Mouse (Mus musculus) CH12.LX (cell line): Measurements from ENCODE around the gene Dthd1. TPM values are rescaled to one million over a fixed set of nuclear protein-coding genes. Genes with fewer than 3 reads are reported as not detected.

Source experiments
- DNase-seq: peaks from one replicate; pipeline ENCODE4 v3.0.0-alpha.2; 2013; ENCODE audit errors: extremely low read depth
- H3K27ac ChIP-seq: 2 replicates; pipeline ENCODE4 v1.5.1; 2012; ENCODE audit warnings: low read depth, mild to moderate bottlenecking, control low read depth, moderate library complexity; ENCODE audit not compliant: insufficient read depth
- H3K27me3 ChIP-seq: replicated peaks from 2 replicates; pipeline ENCODE3; 2012; ENCODE audit warnings: inconsistent platforms
- H3K36me3 ChIP-seq, 2 experiments: replicated peaks in 1 of 2; 2 replicates each; pipeline versions ENCODE3 to v1.6.1; 2012; ENCODE audit warnings: inconsistent platforms in 1 of 2, low read length in 1 of 2, mild to moderate bottlenecking in 1 of 2, mixed read lengths in 1 of 2, moderate library complexity in 1 of 2; ENCODE audit not compliant: control insufficient read depth in 1 of 2, insufficient read depth in 1 of 2
- H3K4me1 ChIP-seq, 2 experiments: 2 replicates each; pipeline ENCODE4 v1.6.1; 2012; ENCODE audit warnings: inconsistent platforms in 1 of 2, moderate library complexity in 1 of 2; ENCODE audit not compliant: insufficient read depth in 2 of 2, control insufficient read depth in 1 of 2
- H3K4me2 ChIP-seq: 2 replicates; pipeline ENCODE4 v1.6.1; 2012; ENCODE audit warnings: low read depth, mild to moderate bottlenecking, control low read depth; ENCODE audit not compliant: poor library complexity, insufficient read depth, severe bottlenecking
- H3K4me3 ChIP-seq, 3 experiments: fragments of 150-350 bp in 1 of 3; sonication (generic) in 1 of 3; replicated peaks in 1 of 3; 2 replicates each; pipeline versions ENCODE3 to v1.5.1; 2011 to 2012; ENCODE audit warnings: low read depth in 2 of 3, low read length in 2 of 3, mild to moderate bottlenecking in 2 of 3, moderate library complexity in 2 of 3, control low read depth in 1 of 3, improper control_type of control experiment in 1 of 3, inconsistent platforms in 1 of 3, mixed read lengths in 1 of 3; ENCODE audit not compliant: poor library complexity in 1 of 3
- H3K79me2 ChIP-seq: replicated peaks from 2 replicates; pipeline ENCODE4 v1.6.1; 2012; ENCODE audit warnings: mild to moderate bottlenecking, moderate library complexity; ENCODE audit not compliant: control insufficient read depth, poor library complexity, insufficient read depth, severe bottlenecking; ENCODE audit errors: extremely low read depth
- H3K9ac ChIP-seq: 2 replicates; pipeline ENCODE4 v1.6.1; 2012; ENCODE audit warnings: low read depth, mild to moderate bottlenecking, control low read depth, moderate library complexity; ENCODE audit not compliant: insufficient read depth
- H3K9me3 ChIP-seq: replicated peaks from 2 replicates; pipeline ENCODE3; 2012; ENCODE audit warnings: low read length, inconsistent platforms, mixed read lengths
- CHD1 ChIP-seq: IDR thresholded peaks from 2 replicates; pipeline ENCODE4 v1.6.1; 2012; ENCODE audit warnings: low read depth, low read length, improper control_type of control experiment, inconsistent platforms
- CHD2 ChIP-seq: IDR thresholded peaks from 2 replicates; pipeline ENCODE4 v1.6.1; 2011; ENCODE audit warnings: low read length, improper control_type of control experiment
- E2F4 ChIP-seq: IDR thresholded peaks from 2 replicates; pipeline ENCODE4 v1.6.1; 2011; ENCODE audit warnings: low read depth, low read length, improper control_type of control experiment; ENCODE audit not compliant: insufficient replicate concordance
- ELF1 ChIP-seq: IDR thresholded peaks from 2 replicates; pipeline ENCODE4 v1.6.1; 2014; ENCODE audit warnings: low read depth, mild to moderate bottlenecking, inconsistent platforms, low read length, improper control_type of control experiment
- EP300 ChIP-seq: IDR thresholded peaks from 2 replicates; pipeline ENCODE4 v1.6.1; 2011; ENCODE audit warnings: low read length, improper control_type of control experiment
- ETS1 ChIP-seq: conservative IDR thresholded peaks from 2 replicates; pipeline ENCODE4 v1.6.1; 2012; ENCODE audit warnings: low read depth, mild to moderate bottlenecking, inconsistent platforms, low read length, improper control_type of control experiment, moderate library complexity
- HCFC1 ChIP-seq: IDR thresholded peaks from 2 replicates; pipeline ENCODE4 v1.6.1; 2012; ENCODE audit warnings: low read depth, mild to moderate bottlenecking, inconsistent platforms, low read length, improper control_type of control experiment
- IRF4 ChIP-seq: IDR thresholded peaks from 2 replicates; pipeline ENCODE4 v1.6.1; 2014; ENCODE audit warnings: low read depth, mild to moderate bottlenecking, inconsistent platforms, low read length, improper control_type of control experiment
- JUN ChIP-seq: IDR thresholded peaks from 2 replicates; pipeline ENCODE4 v1.6.1; 2011; ENCODE audit warnings: low read depth, mild to moderate bottlenecking, low read length, improper control_type of control experiment, moderate library complexity; ENCODE audit not compliant: insufficient read depth
- JUND ChIP-seq: conservative IDR thresholded peaks from 2 replicates; pipeline ENCODE4 v1.6.1; 2011; ENCODE audit warnings: low read depth, low read length, improper control_type of control experiment
- KAT2A ChIP-seq: IDR thresholded peaks from 2 replicates; pipeline ENCODE4 v1.6.1; 2012; ENCODE audit warnings: low read length, improper control_type of control experiment, inconsistent platforms; ENCODE audit not compliant: insufficient replicate concordance
- MAFK ChIP-seq: IDR thresholded peaks from 2 replicates; pipeline ENCODE4 v1.6.1; 2011; ENCODE audit warnings: low read length, improper control_type of control experiment; ENCODE audit not compliant: insufficient replicate concordance
- MAZ ChIP-seq: IDR thresholded peaks from 2 replicates; pipeline ENCODE4 v1.6.1; 2012; ENCODE audit warnings: low read depth, mild to moderate bottlenecking, inconsistent platforms, low read length, improper control_type of control experiment, moderate library complexity
- NELFE ChIP-seq: IDR thresholded peaks from 2 replicates; pipeline ENCODE4 v1.6.1; 2011; ENCODE audit warnings: low read depth, low read length, improper control_type of control experiment
- NRF1 ChIP-seq: IDR thresholded peaks from 2 replicates; pipeline ENCODE4 v1.6.1; 2014; ENCODE audit warnings: low read depth, mild to moderate bottlenecking, inconsistent platforms, low read length, improper control_type of control experiment, moderate library complexity
- RCOR1 ChIP-seq: conservative IDR thresholded peaks from 2 replicates; pipeline ENCODE4 v1.6.1; 2012; ENCODE audit warnings: low read depth, mild to moderate bottlenecking, inconsistent platforms, low read length, improper control_type of control experiment
- SIN3A ChIP-seq: IDR thresholded peaks from 2 replicates; pipeline ENCODE4 v1.6.1; 2012; ENCODE audit warnings: low read length, improper control_type of control experiment, inconsistent platforms
- TBP ChIP-seq: conservative IDR thresholded peaks from 2 replicates; pipeline ENCODE4 v1.6.1; 2011; ENCODE audit warnings: low read depth, low read length, improper control_type of control experiment
- TCF12 ChIP-seq: IDR thresholded peaks from 2 replicates; pipeline ENCODE4 v1.6.1; 2014; ENCODE audit warnings: low read depth, mild to moderate bottlenecking, inconsistent platforms, low read length, improper control_type of control experiment
- ZC3H11A ChIP-seq: IDR thresholded peaks from 2 replicates; pipeline ENCODE4 v1.6.1; 2012; ENCODE audit warnings: low read depth, mild to moderate bottlenecking, inconsistent platforms, low read length, improper control_type of control experiment
- dilution Hi-C: fragments of 300-500 bp; cut with MboI; formaldehyde crosslinking; loops from 2 replicates; pipeline ENCODE4 v1.14.3; 2020; ENCODE audit warnings: low sequenced_read_pairs; ENCODE audit not compliant: extremely low pct_unique_long_range_greater_than_20kb, extremely low pct_ligation_motif_present
- in situ Hi-C: fragments of 300-500 bp; cut with MboI; formaldehyde crosslinking; loops from 3 replicates; pipeline ENCODE4 v1.14.3; 2019; ENCODE audit warnings: low sequenced_read_pairs, low pct_ligation_motif_present, low pct_unique_long_range_greater_than_20kb, mixed read lengths
- polyA plus RNA-seq: library from polyadenylated mRNA; unstranded; fragments of >175 nt; gene quantifications from 2 replicates; pipeline ENCODE4 v1.2.1, GENCODE M21; 2012; ENCODE audit warnings: low read depth; ENCODE audit not compliant: insufficient read length
- total RNA-seq, 2 experiments: library from RNA; depleted of rRNA; stranded (reverse); fragments of 300-350 nt in 1 of 2; fragments of >200 nt in 1 of 2; gene quantifications; 2 replicates each; pipeline ENCODE4 v1.2.3; 2012 to 2014

Dthd1 gene
- total and polyA plus RNA-seq, 3 experiments, result not detected

- H3K79me2 ChIP-seq, result no peaks in the 10 kb centered on the region
- peaks cover 0 to 27% of the 10 kb centered on the region in 2 experiments; a peak in 2 of 4 replicates for H3K4me1 ChIP-seq
- no peaks in the 10 kb centered on the region for H3K36me3 ChIP-seq
- DNase-seq, result no peak
- H3K4me3 ChIP-seq, result no peak overlapping the region
- no peaks in the 10 kb centered on the region for H3K27me3 ChIP-seq
- TF ChIP-seq MAFK (no peak), SIN3A (no peak), JUND (no peak), CHD1 (no peak), KAT2A (no peak), NELFE (no peak), E2F4 (no peak), CHD2 (no peak), EP300 (no peak), TBP (no peak), ZC3H11A (no peak), JUN (no peak), HCFC1 (no peak), ETS1 (no peak), ELF1 (no peak), MAZ (no peak), TCF12 (no peak), NRF1 (no peak), IRF4 (no peak), RCOR1 (no peak)
- TF ChIP-seq, all 38 proteins: peak for 0
- dilution Hi-C loops (no loop called here), in situ Hi-C loops (no loop called here)
- Histone ChIP-seq H3K9me3 (no peaks in the 10 kb centered on the region), H3K9ac (no peak overlapping the region), H3K27ac (no peak overlapping the region), H3K4me2 (no peak overlapping the region)
Observed at GRCm38 (mm10) chr5:62842955-62843730, 29.5 kb downstream of the Dthd1 start.
